Mouse (Mus musculus): Measurements from ENCODE around the gene Misp.

GRCm38 (mm10) chr10:79864351-79865188 lies 43.8 kb downstream of the Misp start:
- TF ChIP-seq POLR2A (IDR thresholded peaks at IDR 0.05; ENCODE audit: low read depth, low read length) (no peak), CTCF (conservative IDR thresholded peaks at IDR 0.05; ENCODE audit: insufficient read depth, insufficient read length, low read depth, low read length) (no peak)

Data from kidney, adult 2 months (tissue).